Mouse (Mus musculus) CH12.LX (cell line): ENCODE results near the gene Zmynd10. TPM values are rescaled to one million over a fixed set of nuclear protein-coding genes. Genes with fewer than 3 reads are reported as not detected.
A peak's percentile ranks its signal among the peaks of the same experiment; 100 is the strongest.

Source experiments
- DNase-seq: peaks from one replicate; pipeline ENCODE4 v3.0.0-alpha.2; 2013; ENCODE audit errors: extremely low read depth
- H3K27ac ChIP-seq: 2 replicates; pipeline ENCODE4 v1.5.1; 2012; ENCODE audit warnings: low read depth, mild to moderate bottlenecking, control low read depth, moderate library complexity; ENCODE audit not compliant: insufficient read depth
- H3K27me3 ChIP-seq: replicated peaks from 2 replicates; pipeline ENCODE3; 2012; ENCODE audit warnings: inconsistent platforms
- H3K36me3 ChIP-seq, 2 experiments: replicated peaks in 1 of 2; 2 replicates each; pipeline versions ENCODE3 to v1.6.1; 2012; ENCODE audit warnings: inconsistent platforms in 1 of 2, low read length in 1 of 2, mild to moderate bottlenecking in 1 of 2, mixed read lengths in 1 of 2, moderate library complexity in 1 of 2; ENCODE audit not compliant: control insufficient read depth in 1 of 2, insufficient read depth in 1 of 2
- H3K4me1 ChIP-seq, 2 experiments: 2 replicates each; pipeline ENCODE4 v1.6.1; 2012; ENCODE audit warnings: inconsistent platforms in 1 of 2, moderate library complexity in 1 of 2; ENCODE audit not compliant: insufficient read depth in 2 of 2, control insufficient read depth in 1 of 2
- H3K4me2 ChIP-seq: 2 replicates; pipeline ENCODE4 v1.6.1; 2012; ENCODE audit warnings: low read depth, mild to moderate bottlenecking, control low read depth; ENCODE audit not compliant: poor library complexity, insufficient read depth, severe bottlenecking
- H3K4me3 ChIP-seq, 3 experiments: fragments of 150-350 bp in 1 of 3; sonication (generic) in 1 of 3; replicated peaks in 1 of 3; 2 replicates each; pipeline versions ENCODE3 to v1.5.1; 2011 to 2012; ENCODE audit warnings: low read depth in 2 of 3, low read length in 2 of 3, mild to moderate bottlenecking in 2 of 3, moderate library complexity in 2 of 3, control low read depth in 1 of 3, improper control_type of control experiment in 1 of 3, inconsistent platforms in 1 of 3, mixed read lengths in 1 of 3; ENCODE audit not compliant: poor library complexity in 1 of 3
- H3K79me2 ChIP-seq: replicated peaks from 2 replicates; pipeline ENCODE4 v1.6.1; 2012; ENCODE audit warnings: mild to moderate bottlenecking, moderate library complexity; ENCODE audit not compliant: control insufficient read depth, poor library complexity, insufficient read depth, severe bottlenecking; ENCODE audit errors: extremely low read depth
- H3K9ac ChIP-seq: 2 replicates; pipeline ENCODE4 v1.6.1; 2012; ENCODE audit warnings: low read depth, mild to moderate bottlenecking, control low read depth, moderate library complexity; ENCODE audit not compliant: insufficient read depth
- H3K9me3 ChIP-seq: replicated peaks from 2 replicates; pipeline ENCODE3; 2012; ENCODE audit warnings: low read length, inconsistent platforms, mixed read lengths
- BHLHE40 ChIP-seq: IDR thresholded peaks from 2 replicates; pipeline ENCODE4 v1.6.1; 2011; ENCODE audit warnings: mild to moderate bottlenecking, low read depth, low read length, improper control_type of control experiment
- CTCF ChIP-seq, 2 experiments: IDR thresholded peaks in 1 of 2; conservative IDR thresholded peaks in 1 of 2; 2 replicates each; pipeline ENCODE4 v1.5.1; 2011 to 2012; ENCODE audit warnings: low read depth in 2 of 2, low read length in 2 of 2, improper control_type of control experiment in 1 of 2, inconsistent platforms in 1 of 2, mild to moderate bottlenecking in 1 of 2, moderate library complexity in 1 of 2
- E2F4 ChIP-seq: IDR thresholded peaks from 2 replicates; pipeline ENCODE4 v1.6.1; 2011; ENCODE audit warnings: low read depth, low read length, improper control_type of control experiment; ENCODE audit not compliant: insufficient replicate concordance
- ELF1 ChIP-seq: IDR thresholded peaks from 2 replicates; pipeline ENCODE4 v1.6.1; 2014; ENCODE audit warnings: low read depth, mild to moderate bottlenecking, inconsistent platforms, low read length, improper control_type of control experiment
- ETS1 ChIP-seq: conservative IDR thresholded peaks from 2 replicates; pipeline ENCODE4 v1.6.1; 2012; ENCODE audit warnings: low read depth, mild to moderate bottlenecking, inconsistent platforms, low read length, improper control_type of control experiment, moderate library complexity
- HCFC1 ChIP-seq: IDR thresholded peaks from 2 replicates; pipeline ENCODE4 v1.6.1; 2012; ENCODE audit warnings: low read depth, mild to moderate bottlenecking, inconsistent platforms, low read length, improper control_type of control experiment
- IRF4 ChIP-seq: IDR thresholded peaks from 2 replicates; pipeline ENCODE4 v1.6.1; 2014; ENCODE audit warnings: low read depth, mild to moderate bottlenecking, inconsistent platforms, low read length, improper control_type of control experiment
- MAFK ChIP-seq: IDR thresholded peaks from 2 replicates; pipeline ENCODE4 v1.6.1; 2011; ENCODE audit warnings: low read length, improper control_type of control experiment; ENCODE audit not compliant: insufficient replicate concordance
- MAX ChIP-seq: IDR thresholded peaks from 2 replicates; pipeline ENCODE4 v1.6.1; 2011; ENCODE audit warnings: low read length, improper control_type of control experiment
- MXI1 ChIP-seq: IDR thresholded peaks from 2 replicates; pipeline ENCODE4 v1.6.1; 2011; ENCODE audit warnings: mild to moderate bottlenecking, low read depth, low read length, improper control_type of control experiment
- MYC ChIP-seq: IDR thresholded peaks from 2 replicates; pipeline ENCODE4 v1.6.1; 2011; ENCODE audit warnings: low read depth, mild to moderate bottlenecking, improper control_type of control experiment, low read length
- NRF1 ChIP-seq: IDR thresholded peaks from 2 replicates; pipeline ENCODE4 v1.6.1; 2014; ENCODE audit warnings: low read depth, mild to moderate bottlenecking, inconsistent platforms, low read length, improper control_type of control experiment, moderate library complexity
- PAX5 ChIP-seq: IDR thresholded peaks from 2 replicates; pipeline ENCODE4 v1.6.1; 2012; ENCODE audit warnings: low read length, inconsistent platforms, mixed read lengths
- POLR2AphosphoS2 ChIP-seq: IDR thresholded peaks from 2 replicates; pipeline ENCODE4 v1.6.1; 2011; ENCODE audit warnings: low read depth, low read length, improper control_type of control experiment
- RAD21 ChIP-seq: IDR thresholded peaks from 2 replicates; pipeline ENCODE4 v1.6.1; 2011; ENCODE audit warnings: low read depth, mild to moderate bottlenecking, low read length, improper control_type of control experiment, moderate library complexity
- SIN3A ChIP-seq: IDR thresholded peaks from 2 replicates; pipeline ENCODE4 v1.6.1; 2012; ENCODE audit warnings: low read length, improper control_type of control experiment, inconsistent platforms
- TBP ChIP-seq: conservative IDR thresholded peaks from 2 replicates; pipeline ENCODE4 v1.6.1; 2011; ENCODE audit warnings: low read depth, low read length, improper control_type of control experiment
- TCF12 ChIP-seq: IDR thresholded peaks from 2 replicates; pipeline ENCODE4 v1.6.1; 2014; ENCODE audit warnings: low read depth, mild to moderate bottlenecking, inconsistent platforms, low read length, improper control_type of control experiment
- ZNF384 ChIP-seq: IDR thresholded peaks from 2 replicates; pipeline ENCODE4 v1.6.1; 2012; ENCODE audit warnings: low read depth, low read length, improper control_type of control experiment, inconsistent platforms
- dilution Hi-C: fragments of 300-500 bp; cut with MboI; formaldehyde crosslinking; loops from 2 replicates; pipeline ENCODE4 v1.14.3; 2020; ENCODE audit warnings: low sequenced_read_pairs; ENCODE audit not compliant: extremely low pct_unique_long_range_greater_than_20kb, extremely low pct_ligation_motif_present
- in situ Hi-C: fragments of 300-500 bp; cut with MboI; formaldehyde crosslinking; loops from 3 replicates; pipeline ENCODE4 v1.14.3; 2019; ENCODE audit warnings: low sequenced_read_pairs, low pct_ligation_motif_present, low pct_unique_long_range_greater_than_20kb, mixed read lengths
- polyA plus RNA-seq: library from polyadenylated mRNA; unstranded; fragments of >175 nt; gene quantifications from 2 replicates; pipeline ENCODE4 v1.2.1, GENCODE M21; 2012; ENCODE audit warnings: low read depth; ENCODE audit not compliant: insufficient read length
- total RNA-seq, 2 experiments: library from RNA; depleted of rRNA; stranded (reverse); fragments of 300-350 nt in 1 of 2; fragments of >200 nt in 1 of 2; gene quantifications; 2 replicates each; pipeline ENCODE4 v1.2.3; 2012 to 2014

The Zmynd10 gene
- 0.34 TPM in 1 of 2 replicates, not detected in the other for total RNA-seq (2012; rRNA removed)
- not detected in 2 replicates for total RNA-seq (2014; rRNA removed)
- polyA plus RNA-seq: 0.63 TPM in 1 of 2 replicates, not detected in the other

DNA sequence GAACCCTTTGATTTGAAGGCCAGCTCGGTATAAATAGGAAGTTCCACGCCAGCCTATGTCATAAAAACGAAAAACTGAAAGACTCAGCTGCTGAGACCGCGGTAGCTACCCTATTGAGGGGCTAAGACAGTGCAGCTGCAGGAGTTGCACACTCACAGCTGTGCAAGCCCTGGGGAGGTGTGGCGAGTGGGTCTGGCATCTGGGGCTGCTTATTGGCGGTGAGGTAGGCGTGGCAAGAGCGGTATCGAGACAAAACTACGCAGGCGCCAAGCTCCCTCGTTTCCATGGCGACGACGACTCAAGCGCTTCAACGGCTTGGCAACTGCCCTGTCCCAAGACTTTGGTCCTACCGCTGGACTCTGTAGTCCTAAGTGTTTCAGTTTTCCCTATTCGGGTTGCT lies at the start of gene Zmynd10:
TSS of gene Zmynd10 (plus strand) at position 273 of the 400 bp plus-strand sequence.
- H3K4me3 ChIP-seq: no peak within 1 kb of the TSS
- dilution Hi-C loops: no loop called here
- peak; percentile 81 for TF ChIP-seq NRF1
- TF ChIP-seq PAX5: no peak
- TF ChIP-seq MYC: peak; percentile 49; the same call in 1 of the 2 replicates
- peak; percentile 36 for TF ChIP-seq MAX
- no peak for TF ChIP-seq RAD21
- no peak for TF ChIP-seq MAFK
- peak; percentile 19; the same call in 1 of the 2 replicates for TF ChIP-seq HCFC1
- TF ChIP-seq CTCF (conservative IDR thresholded peaks at IDR 0.05 in 1 of 2, IDR thresholded peaks at IDR 0.05 in 1 of 2; ENCODE audit: low read depth in 2 of 2, low read length in 2 of 2): no peak
- TF ChIP-seq MXI1: peak; percentile 79
- TF ChIP-seq POLR2AphosphoS2: no peak
- peak; percentile 35; the same call in 1 of the 2 replicates for TF ChIP-seq BHLHE40
- TF ChIP-seq TCF12: peak; percentile 71
- peak; percentile 87 for TF ChIP-seq ETS1
- no peak for TF ChIP-seq ZNF384
- peak; percentile 26; the same call in 1 of the 2 replicates for TF ChIP-seq ELF1
- peak; percentile 99 for TF ChIP-seq SIN3A
- TF ChIP-seq, all 38 proteins: peak for 10

GRCm38 (mm10) chr9:107500708-107501286 lies 46.3 kb upstream of the Zmynd10 start:
- dilution Hi-C loops: no loop called here
- Histone ChIP-seq H3K4me3 (no peak overlapping the region), H3K4me2 (no peak overlapping the region), H3K9ac (no peak overlapping the region), H3K27ac (no peak overlapping the region), H3K36me3 (no peaks in the 10 kb centered on the region), H3K27me3 (peaks cover 96% of the 10 kb centered on the region), H3K79me2 (no peaks in the 10 kb centered on the region), H3K4me1 (no peaks in the 10 kb centered on the region), H3K9me3 (no peaks in the 10 kb centered on the region)
- TF ChIP-seq E2F4: no peak
- TF ChIP-seq TBP: no peak
- TF ChIP-seq NRF1: peak; percentile 51; the same call in 1 of the 2 replicates
- no peak for TF ChIP-seq POLR2AphosphoS2
- no peak for TF ChIP-seq PAX5
- TF ChIP-seq IRF4: no peak
- DNase-seq: no peak
- in situ Hi-C loops: no loop called here

More for the DNA sequence above, at the start of gene Zmynd10:
- Histone ChIP-seq H3K27ac (no peak within 1 kb of the TSS), H3K36me3 (peaks cover 23 to 36% of the 10 kb centered on the region in 2 experiments), H3K9ac (no peak within 1 kb of the TSS), H3K4me2 (peak within 1 kb of the TSS; percentile 38), H3K9me3 (no peaks in the 10 kb centered on the region), H3K4me1 (peaks cover 3 to 42% of the 10 kb centered on the region in 2 experiments; a peak in 3 of 4 replicates), H3K27me3 (no peaks in the 10 kb centered on the region), H3K79me2 (no peaks in the 10 kb centered on the region)
- peak; percentile 96 for DNase-seq
- in situ Hi-C loops: no loop called here
